In genomic region chr14:121780942-121781531, GRCm38 (mm10) we compare ENCODE assay signal across 9 mouse cellular contexts. TPM values are rescaled to one million over a fixed set of nuclear protein-coding genes. Genes with fewer than 3 reads are reported as not detected.
DNase-seq lines count a peak whose midpoint lies in the region; ATAC-seq lines count a peak whose summit lies in the region.
"Had no signal": no experiment of that assay in that cellular context is flagged by ENCODE, and none has a peak within 500 bp of the region (broad histone marks: within the 10 kb centered on the region; RNA-seq: fewer than 3 reads in every experiment).

No protein-coding gene starts in this region.

- H3K9me3 ChIP-seq in liver, embryonic 12.5 days (replicated peaks): no peaks in the 10 kb centered on the region
- H3K9me3 ChIP-seq in limb, embryonic 13.5 days: no peaks in the 10 kb centered on the region
- no peaks in the 10 kb centered on the region for H3K9me3 ChIP-seq in stomach, embryonic 14.5 days (ENCODE audit: control insufficient read depth, low read depth, low read length)

- H3K4me3 ChIP-seq in liver, embryonic 12.5 days: no peak overlapping the region
- no peak overlapping the region for H3K4me3 ChIP-seq in limb, embryonic 13.5 days
- no peak overlapping the region for H3K4me3 ChIP-seq in stomach, embryonic 14.5 days (ENCODE audit: low read depth, low read length)

- no peak overlapping the region for H3K9ac ChIP-seq in liver, embryonic 12.5 days
- H3K9ac ChIP-seq in limb, embryonic 13.5 days: no peak overlapping the region
- H3K9ac ChIP-seq in stomach, embryonic 14.5 days (replicated peaks; ENCODE audit: low read depth, low read length): no peak overlapping the region

- intact Hi-C loops in heart, postnatal 14 days (cut with DNase I): no loop called here

- peak; percentile 9 for DNase-seq in liver
- DNase-seq in heart, postnatal 14 days: peak; percentile 50 to 53
- no peak for DNase-seq in frontal cortex, postnatal 36 days (ENCODE audit: low spot score in 2 of 2)
- no peak for DNase-seq in frontal cortex, postnatal 25 days (ENCODE audit: low spot score in 2 of 2)
- no peak for DNase-seq in left cerebral cortex, adult 18-20 months (ENCODE audit: low spot score in 2 of 2)
- DNase-seq: cerebellum, adult 9-11 months had no signal

- peaks cover 17% of the 10 kb centered on the region; the same call in 1 of the 2 replicates for H3K4me1 ChIP-seq in liver, embryonic 12.5 days
- peaks cover 27% of the 10 kb centered on the region for H3K4me1 ChIP-seq in limb, embryonic 13.5 days
- H3K4me1 ChIP-seq in stomach, embryonic 14.5 days (ENCODE audit: control insufficient read depth, insufficient read depth, low read length): peaks cover 36% of the 10 kb centered on the region

- H3K27ac ChIP-seq in liver, embryonic 12.5 days: no peak overlapping the region
- peak overlapping the region; percentile 69; the same call in 1 of the 2 replicates for H3K27ac ChIP-seq in limb, embryonic 13.5 days
- H3K27ac ChIP-seq in stomach, embryonic 14.5 days (ENCODE audit: low read length): peak overlapping the region; percentile 95

- no peaks in the 10 kb centered on the region for H3K27me3 ChIP-seq in liver, embryonic 12.5 days (replicated peaks)
- H3K27me3 ChIP-seq in limb, embryonic 13.5 days: 0 out of 2 replicates have a peak, but pooled peaks cover 12% of the 10 kb centered on the region
- no peaks in the 10 kb centered on the region for H3K27me3 ChIP-seq in stomach, embryonic 14.5 days (ENCODE audit: control insufficient read depth, insufficient read depth, low read length)

- no peak for ATAC-seq in liver, embryonic 12.5 days
- ATAC-seq in limb, embryonic 13.5 days (ENCODE audit: low FRiP score, low read depth): peak; percentile 62; the same call in 1 of the 2 replicates
- peak; percentile 77 for ATAC-seq in stomach, embryonic 14.5 days (ENCODE audit: insufficient number of reproducible peaks, insufficient read depth, low FRiP score, low read depth)

- 49% methylated on average over 12 of the region's 12 CpGs for WGBS in liver, embryonic 12.5 days (ENCODE audit: insufficient replicate concordance)
- 23% methylated on average over 12 of the region's 12 CpGs for WGBS in limb, embryonic 13.5 days
- 13% methylated on average over 12 of the region's 12 CpGs for WGBS in stomach, embryonic 14.5 days

- no peak overlapping the region for H3K4me2 ChIP-seq in liver, embryonic 12.5 days
- H3K4me2 ChIP-seq in limb, embryonic 13.5 days (replicated peaks): peak overlapping the region; percentile 14; the same call in 1 of the 2 replicates
- 0 out of 2 replicates have a peak overlapping the region, but pooled peaks have one; percentile 8 for H3K4me2 ChIP-seq in stomach, embryonic 14.5 days (replicated peaks; ENCODE audit: low read depth, low read length)

- no peaks in the 10 kb centered on the region for H3K36me3 ChIP-seq in liver, embryonic 12.5 days
- no peaks in the 10 kb centered on the region for H3K36me3 ChIP-seq in limb, embryonic 13.5 days
- no peaks in the 10 kb centered on the region for H3K36me3 ChIP-seq in stomach, embryonic 14.5 days (ENCODE audit: control insufficient read depth, insufficient read depth, low read length)

RNA-seq across cellular contexts. Expression of gene Dock9, which starts 16.6 kb away (rescaled TPM):
- polyA plus RNA-seq in liver, embryonic 12.5 days (2016; fragmentation: Nextera tagmentation; extraction: Ambion mirVana): 2.0 and 2.7 TPM in 2 replicates
- 10 to 100 TPM; 41.2 to 45.2 TPM for total RNA-seq in heart, postnatal 14 days (2021)
- polyA plus RNA-seq in limb, embryonic 13.5 days (2015; fragmentation: Nextera tagmentation; extraction: Ambion mirVana): 4.9 and 5.4 TPM in 2 replicates
- polyA plus RNA-seq in stomach, embryonic 14.5 days (2014; fragmentation: Nextera tagmentation; extraction: Ambion mirVana): 25.3 and 28.0 TPM in 2 replicates
- total RNA-seq in left cerebral cortex, adult 18-20 months (2021): 10 to 100 TPM; 72.2 to 76.3 TPM

Comparison
In these comparisons a context has a peak if more than half of its experiments do, and no peak if none do; other contexts are left out.
1. DNase-seq: peak in liver (single experiment) and heart, postnatal 14 days (2 of 2); none in frontal cortex, postnatal 36 days (0 of 2), frontal cortex, postnatal 25 days (0 of 2) and left cerebral cortex, adult 18-20 months (0 of 2).